Mouse (Mus musculus) lung, postnatal 4 days (tissue): ENCODE measurements around the gene Krt18.
A peak's percentile ranks its signal among the peaks of the same experiment; 100 is the strongest.

Experiments used
- DNase-seq, 2 experiments: peaks; one replicate each; pipeline ENCODE4 v3.0.0; 2021

Krt18 gene

DNA sequence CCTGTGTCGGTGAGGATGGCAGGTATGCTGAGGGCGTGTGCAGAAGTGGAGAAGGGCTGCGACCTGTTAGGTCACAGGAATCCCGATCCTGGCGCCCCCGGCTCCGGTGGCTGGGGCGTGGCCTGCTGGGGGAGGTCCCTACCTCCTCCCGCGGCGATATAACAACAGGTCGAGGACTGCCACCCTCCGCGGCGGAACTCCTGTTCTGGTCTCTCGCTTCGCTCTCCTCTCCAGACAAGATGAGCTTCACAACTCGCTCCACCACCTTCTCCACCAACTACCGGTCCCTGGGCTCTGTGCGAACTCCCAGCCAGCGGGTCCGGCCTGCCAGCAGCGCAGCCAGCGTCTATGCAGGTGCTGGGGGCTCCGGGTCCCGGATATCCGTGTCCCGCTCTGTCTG is at the start of gene Krt18:
Gene Krt18, plus strand, starts transcription at position 141 of the 400 bp plus-strand sequence.
- DNase-seq, result peak; percentile 56 to 72

GRCm38 (mm10) chr15:101980849-101981248 is 47.1 kb upstream of the Krt18 start:
- peak; percentile 64 to 86 for DNase-seq

GRCm38 (mm10) chr15:101983315-101983948 is 44.5 kb upstream of the Krt18 start:
- DNase-seq, result no peak

- peak; percentile 91 to 93 for DNase-seq
Measured at GRCm38 (mm10) chr15:101983949-101984601, 43.9 kb upstream of the Krt18 start.

DNA sequence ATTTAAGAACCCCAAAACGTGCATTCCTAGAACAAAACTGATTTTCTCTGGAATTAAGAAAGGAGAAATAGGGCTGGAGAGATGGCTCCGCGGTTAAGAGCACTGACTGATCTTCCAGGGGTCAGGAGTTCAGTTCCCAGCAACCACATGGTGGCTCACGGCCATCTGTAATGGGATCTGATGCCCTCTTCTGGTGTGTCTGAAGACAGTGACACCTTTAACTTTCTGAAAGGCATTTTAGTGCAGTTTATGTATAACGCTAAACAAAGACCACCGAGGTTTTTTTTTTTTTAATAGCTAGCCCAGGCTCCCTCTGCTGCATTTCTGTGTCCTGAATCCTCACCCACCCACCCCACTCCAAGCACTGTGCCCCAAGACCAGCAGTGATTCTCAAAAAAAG is 43.2 kb upstream of the Krt18 start:
- no peak for DNase-seq

GRCm38 (mm10) chr15:101988119-101988518 is 39.9 kb upstream of the Krt18 start:
- DNase-seq, result peak; percentile 73 to 88

GRCm38 (mm10) chr15:101988714-101989113 is 39.3 kb upstream of the Krt18 start:
- DNase-seq, result no peak

- no peak for DNase-seq
Measured at GRCm38 (mm10) chr15:101990946-101991345, 37.0 kb upstream of the Krt18 start.

DNA sequence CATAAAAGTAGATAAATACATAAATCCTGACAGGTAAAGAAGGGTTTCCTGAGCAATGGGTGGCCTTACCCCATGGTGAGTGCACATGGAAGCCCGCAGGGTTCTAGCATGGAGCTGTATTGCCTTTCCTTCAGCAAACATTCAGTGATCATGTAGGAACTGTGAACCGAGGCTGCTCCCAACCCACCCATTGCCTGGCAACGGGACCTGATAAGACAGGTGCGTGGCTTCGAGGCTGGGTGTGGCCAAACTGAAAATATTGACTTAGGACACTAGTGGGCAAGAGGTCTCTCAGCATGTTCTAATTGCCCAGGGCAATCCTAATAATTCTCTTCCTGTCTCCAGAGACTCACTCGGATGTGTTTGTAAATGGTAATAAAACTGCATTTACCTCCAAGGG is 33.6 kb upstream of the Krt18 start:
- no peak for DNase-seq

- no peak for DNase-seq
Measured at GRCm38 (mm10) chr15:101995484-101996236, 32.3 kb upstream of the Krt18 start.

DNA sequence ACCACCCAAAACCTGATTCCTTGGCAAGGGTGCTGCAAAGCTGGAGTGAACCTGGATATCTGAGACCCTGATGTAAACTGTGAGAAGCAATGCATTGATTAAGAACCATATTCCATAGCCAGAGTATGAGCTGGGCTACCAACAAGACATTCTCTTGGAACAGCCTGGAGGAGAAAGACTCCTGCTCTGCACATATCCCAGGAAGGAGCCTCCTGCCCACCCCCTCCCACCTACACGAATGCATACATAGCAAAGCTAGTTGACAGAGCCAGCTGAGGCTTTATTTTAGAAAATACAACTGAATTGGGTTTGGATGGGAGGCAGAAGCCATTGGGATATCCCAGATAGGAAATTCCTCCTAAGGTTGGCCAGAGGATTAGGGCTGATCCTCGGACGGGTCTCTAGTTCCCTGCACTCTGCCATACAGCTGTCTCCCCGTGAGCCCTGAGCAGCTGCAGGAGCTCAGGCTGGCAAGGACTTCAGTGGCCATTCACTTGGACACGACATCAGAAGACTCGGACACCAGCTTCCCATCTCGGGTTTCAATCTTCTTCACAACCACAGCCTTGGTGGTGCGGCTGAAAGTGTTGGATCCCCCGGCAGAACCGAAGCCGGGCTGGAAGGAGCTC is 31.4 kb upstream of the Krt18 start:
- peak in 1 of 2 experiments; percentile 14 for DNase-seq

DNA sequence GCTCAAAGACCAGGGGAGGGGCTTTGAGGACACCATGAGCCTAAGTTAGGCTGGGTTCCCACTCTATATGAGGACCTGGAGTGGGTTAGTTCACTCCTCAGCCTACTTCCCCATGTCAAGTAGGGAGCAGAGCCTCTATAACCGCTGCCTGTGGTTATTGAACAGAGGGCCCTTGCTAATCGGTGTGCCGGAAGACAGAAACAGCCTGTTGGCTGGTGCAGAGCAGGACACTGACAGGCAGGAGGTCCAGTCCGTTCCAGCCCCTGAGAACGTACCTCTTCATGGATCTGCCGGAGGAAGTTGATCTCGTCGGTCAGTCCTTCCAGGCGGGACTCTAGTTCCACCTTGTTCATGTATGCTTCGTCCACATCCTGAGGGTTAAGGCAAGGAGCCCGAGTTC is 28.8 kb upstream of the Krt18 start:
- no peak for DNase-seq

- DNase-seq, result no peak
Measured at GRCm38 (mm10) chr15:101999676-102000335, 28.2 kb upstream of the Krt18 start.

GRCm38 (mm10) chr15:102002646-102003488 is 25.1 kb upstream of the Krt18 start:
- DNase-seq, result peak; percentile 66 to 79

GRCm38 (mm10) chr15:102003516-102003915 is 24.5 kb upstream of the Krt18 start:
- DNase-seq, result peak in 1 of 2 experiments; percentile 52

GRCm38 (mm10) chr15:102004189-102004588 is 23.8 kb upstream of the Krt18 start, which contains the start of gene Krt8:
Gene Krt8 (minus strand): TSS chr15:102004482.
- peak; percentile 75 to 84 for DNase-seq

DNA sequence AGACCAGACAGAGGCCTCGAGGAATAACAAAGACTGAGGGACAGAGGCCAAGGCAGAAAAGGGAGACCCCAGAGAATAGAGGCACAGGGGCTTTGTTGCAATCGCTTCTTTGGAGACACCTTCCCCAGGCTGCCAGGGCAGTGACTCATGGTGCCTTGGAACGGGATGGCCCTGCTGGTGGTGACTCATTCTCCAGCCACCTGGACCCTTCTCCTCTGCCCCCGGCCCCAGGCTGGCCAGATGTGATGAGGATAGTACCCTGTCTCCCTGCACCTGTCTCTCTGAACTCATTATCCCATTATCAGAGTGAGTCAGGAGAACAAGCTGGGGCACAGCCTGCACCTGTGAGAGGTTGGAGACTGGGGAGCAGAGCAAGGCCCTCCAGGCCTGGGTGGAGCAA is 22.7 kb upstream of the Krt18 start:
- DNase-seq, result no peak

- DNase-seq, result peak in 1 of 2 experiments; percentile 54
Measured at GRCm38 (mm10) chr15:102006317-102006716, 21.7 kb upstream of the Krt18 start.

GRCm38 (mm10) chr15:102007097-102008069 is 20.6 kb upstream of the Krt18 start:
- no peak for DNase-seq

GRCm38 (mm10) chr15:102010569-102011245 is 17.3 kb upstream of the Krt18 start:
- DNase-seq, result no peak
